Mouse (Mus musculus): ENCODE measurements around the gene Dhx8.

DNA sequence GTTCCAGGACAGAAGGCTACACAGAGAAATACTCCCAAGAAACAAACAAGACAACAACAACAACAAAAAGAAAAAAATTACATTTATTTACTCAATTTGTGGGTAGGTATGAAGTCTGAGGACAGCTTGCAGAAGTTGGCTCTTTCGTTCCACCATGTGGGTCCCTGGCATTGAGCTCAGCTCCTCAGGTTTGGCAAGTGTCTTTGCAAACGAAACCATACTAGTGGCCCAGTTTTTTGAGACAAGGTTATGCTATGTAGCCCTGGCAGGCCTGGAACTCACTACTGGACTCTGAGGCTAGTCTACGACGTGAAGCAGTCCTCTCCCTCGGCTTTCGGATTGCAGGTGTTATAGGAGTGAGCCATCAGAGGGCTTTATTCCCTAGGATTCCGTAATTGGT is 32.7 kb upstream of the Dhx8 start:
- TF ChIP-seq EP300 (IDR thresholded peaks at IDR 0.05; ENCODE audit: low read depth in 1 of 2, low read length in 2 of 2) (no peak), BHLHE40 (IDR thresholded peaks at IDR 0.05; ENCODE audit: borderline replicate concordance, low read depth, low read length) (no peak), USF2 (IDR thresholded peaks at IDR 0.05; ENCODE audit: borderline replicate concordance in 1 of 2, insufficient read depth in 1 of 2, low read depth in 1 of 2, low read length in 2 of 2) (no peak), POLR2A (IDR thresholded peaks at IDR 0.05; ENCODE audit: control insufficient read depth in 1 of 2, insufficient read depth in 1 of 2, low read depth in 1 of 2, low read length in 2 of 2, poor library complexity in 1 of 2) (no peak), CTCF (IDR thresholded peaks at IDR 0.05 in 2 of 3, conservative IDR thresholded peaks at IDR 0.05 in 1 of 3; ENCODE audit: control insufficient read depth in 1 of 3, insufficient read depth in 1 of 3, low read depth in 2 of 3, low read length in 3 of 3, poor library complexity in 1 of 3, severe bottlenecking in 1 of 3) (no peak)
